Comparison of ENCODE assay signal across 20 mouse cellular contexts in genomic region chrX:52310976-52311375, GRCm38 (mm10).
A peak's percentile ranks its signal among the peaks of the same experiment; 100 is the strongest.
DNase-seq lines count a peak whose midpoint lies in the region; ATAC-seq lines count a peak whose summit lies in the region.
"Had no signal": no experiment of that assay in that cellular context is flagged by ENCODE, and none has a peak within 500 bp of the region (broad histone marks: within the 10 kb centered on the region; RNA-seq: fewer than 3 reads in every experiment).

No protein-coding gene starts in this region.

- H3K4me1 ChIP-seq in hindbrain, embryonic 13.5 days (replicated peaks): no peaks in the 10 kb centered on the region
- H3K4me1 ChIP-seq: embryonic facial prominence, embryonic 12.5 days; forebrain, embryonic 15.5 days; heart, embryonic 10.5 days; midbrain, embryonic 12.5 days; stomach, embryonic 15.5 days had no signal

- H3K9ac ChIP-seq in hindbrain, embryonic 13.5 days: no peak overlapping the region
- H3K9ac ChIP-seq: embryonic facial prominence, embryonic 12.5 days; forebrain, embryonic 15.5 days; midbrain, embryonic 12.5 days; stomach, embryonic 15.5 days had no signal

- no peak overlapping the region for H3K27ac ChIP-seq in hindbrain, embryonic 13.5 days
- H3K27ac ChIP-seq: embryonic facial prominence, embryonic 12.5 days; forebrain, embryonic 15.5 days; gastrocnemius, adult 2 months; heart, embryonic 10.5 days; midbrain, embryonic 12.5 days; stomach, embryonic 15.5 days had no signal

- H3K27me3 ChIP-seq in hindbrain, embryonic 13.5 days: no peaks in the 10 kb centered on the region
- H3K27me3 ChIP-seq: embryonic facial prominence, embryonic 12.5 days; forebrain, embryonic 15.5 days; midbrain, embryonic 12.5 days had no signal

- no peak overlapping the region for H3K4me3 ChIP-seq in hindbrain, embryonic 13.5 days
- H3K4me3 ChIP-seq: embryonic facial prominence, embryonic 12.5 days; forebrain, embryonic 15.5 days; gastrocnemius, adult 2 months; heart, embryonic 10.5 days; midbrain, embryonic 12.5 days; stomach, embryonic 15.5 days had no signal

- no peak overlapping the region for H3K4me2 ChIP-seq in hindbrain, embryonic 13.5 days
- H3K4me2 ChIP-seq: embryonic facial prominence, embryonic 12.5 days; forebrain, embryonic 15.5 days; midbrain, embryonic 12.5 days; stomach, embryonic 15.5 days had no signal

- DNase-seq in adrenal gland, adult 2 months: peak; percentile 7
- DNase-seq in adrenal gland, postnatal 4 days (ENCODE audit: low spot score in 2 of 2): no peak
- DNase-seq in left cerebral cortex, adult 18-20 months (ENCODE audit: low spot score in 2 of 2): peak; percentile 1 to 4
- DNase-seq in left cerebral cortex, adult 11 months (ENCODE audit: low spot score): no peak
- peak; percentile 71 for DNase-seq in Muller cell, postnatal 12 days (ENCODE audit: inconsistent ontology term)
- DNase-seq in layer of hippocampus, adult 9-10 months (ENCODE audit: low spot score): peak; percentile 51
- DNase-seq: cerebellum, adult 8-10 months; gastrocnemius, adult 2 months; kidney, adult 8-10 months; kidney, postnatal 14 days; thymus, adult 2 months had no signal

- no peaks in the 10 kb centered on the region for H3K9me3 ChIP-seq in hindbrain, embryonic 13.5 days
- H3K9me3 ChIP-seq: embryonic facial prominence, embryonic 12.5 days; forebrain, embryonic 15.5 days; G1E; heart, embryonic 10.5 days; midbrain, embryonic 12.5 days; stomach, embryonic 15.5 days had no signal

- no peaks in the 10 kb centered on the region for H3K36me3 ChIP-seq in hindbrain, embryonic 13.5 days
- H3K36me3 ChIP-seq: embryonic facial prominence, embryonic 12.5 days; forebrain, embryonic 15.5 days; G1E; midbrain, embryonic 12.5 days; stomach, embryonic 15.5 days had no signal

- WGBS in hindbrain, embryonic 13.5 days: 74% methylated on average over 2 of the region's 2 CpGs

- no peak for ATAC-seq in megakaryocyte-erythroid progenitor cell, adult 5-6 weeks (replicated peaks; ENCODE audit: low FRiP score, low TSS enrichment, poor library complexity, severe bottlenecking)
- ATAC-seq in hindbrain, embryonic 13.5 days (ENCODE audit: low FRiP score): no peak
- ATAC-seq: forebrain, embryonic 15.5 days; lung, postnatal 0 days had no signal

Comparison
In these comparisons a context has a peak if more than half of its experiments do, and no peak if none do; other contexts are left out.
1. DNase-seq: peak in adrenal gland, adult 2 months (single experiment), left cerebral cortex, adult 18-20 months (2 of 2), Muller cell, postnatal 12 days (single experiment) and layer of hippocampus, adult 9-10 months (single experiment); none in adrenal gland, postnatal 4 days (0 of 2) and left cerebral cortex, adult 11 months (single experiment).